Mouse (Mus musculus): ENCODE results near the gene Frs2. TPM values are rescaled to one million over a fixed set of nuclear protein-coding genes. Genes with fewer than 3 reads are reported as not detected.

Gene Frs2
- polyA plus RNA-seq, 1 experiment from 2014 or later: 11.9 TPM

DNA sequence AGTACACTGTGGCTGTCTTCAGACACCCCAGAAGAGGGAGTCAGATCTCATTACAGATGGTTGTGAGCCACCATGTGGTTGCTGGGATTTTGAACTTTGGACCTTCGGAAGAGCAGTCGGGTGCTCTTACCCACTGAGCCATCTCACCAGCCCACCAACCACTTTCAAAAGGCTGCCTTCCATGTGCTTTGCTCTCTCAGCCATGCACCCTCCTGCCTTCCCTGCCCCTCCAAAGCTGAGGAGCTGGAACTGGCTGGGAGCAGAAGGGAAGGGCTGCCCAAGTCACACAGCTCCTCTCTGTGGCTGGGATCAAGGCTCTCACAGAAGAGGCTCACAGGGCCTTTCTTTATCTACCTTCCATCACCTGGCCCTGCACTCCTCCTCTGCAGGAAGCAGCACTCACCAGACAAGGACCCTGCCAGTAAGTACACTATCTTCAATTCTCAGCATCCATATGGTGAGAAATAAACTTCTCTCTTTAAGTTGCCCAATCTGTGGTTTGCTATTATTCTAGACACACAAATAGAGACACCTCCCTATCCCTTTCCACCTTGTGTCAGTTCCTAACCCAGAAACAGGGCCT is 51.1 kb downstream of the Frs2 start:
- Histone ChIP-seq H3K4me1 (replicated peaks; ENCODE audit: control insufficient read depth, insufficient read depth) (peaks cover 2% of the 10 kb centered on the region; the same call in 1 of the 2 replicates), H3K9me3 (ENCODE audit: control insufficient read depth, low read length) (no peaks in the 10 kb centered on the region), H3K27ac (replicated peaks) (no peak overlapping the region), H3K4me2 (replicated peaks; ENCODE audit: low read depth) (no peak overlapping the region), H3K27me3 (ENCODE audit: control insufficient read depth, insufficient read depth, low read length) (no peaks in the 10 kb centered on the region), H3K4me3 (ENCODE audit: low read depth, low read length) (no peak overlapping the region), H3K36me3 (ENCODE audit: control insufficient read depth, insufficient read depth, low read length) (no peaks in the 10 kb centered on the region), H3K9ac (ENCODE audit: low read length) (no peak overlapping the region)
- TF ChIP-seq CTCF (IDR thresholded peaks at IDR 0.05; ENCODE audit: low read depth): no peak
- no peak for TF ChIP-seq EP300 (optimal IDR thresholded peaks at IDR 0.05)
- no peak for ATAC-seq (ENCODE audit: low FRiP score, low TSS enrichment)
- DNase-seq (ENCODE audit: low spot score): no peak
- WGBS: 85% methylated on average over 2 of the region's 2 CpGs

DNA sequence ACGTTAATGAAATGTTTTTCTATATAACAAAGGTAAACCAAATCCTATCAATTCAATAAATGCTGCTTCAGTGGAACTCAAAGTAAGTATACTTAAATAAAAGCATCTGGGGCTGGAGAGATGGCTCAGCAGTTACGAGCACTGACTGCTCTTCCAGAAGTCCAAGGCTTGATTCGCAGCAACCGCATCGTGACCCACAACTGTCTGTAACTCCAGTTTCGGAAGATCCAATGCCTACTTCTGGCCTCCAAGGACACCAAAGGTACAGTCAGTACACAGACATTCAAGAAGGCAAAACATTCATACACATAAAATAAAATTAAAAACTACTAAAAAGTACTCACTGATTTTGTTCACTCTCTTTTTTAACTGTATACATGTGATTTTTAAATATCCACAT is 52.2 kb downstream of the Frs2 start:
- H3K27me3 ChIP-seq (ENCODE audit: control insufficient read depth, insufficient read depth, low read length): no peaks in the 10 kb centered on the region
- DNase-seq (ENCODE audit: low spot score): no peak
- no peaks in the 10 kb centered on the region for H3K36me3 ChIP-seq (ENCODE audit: control insufficient read depth, insufficient read depth, low read length)

DNA sequence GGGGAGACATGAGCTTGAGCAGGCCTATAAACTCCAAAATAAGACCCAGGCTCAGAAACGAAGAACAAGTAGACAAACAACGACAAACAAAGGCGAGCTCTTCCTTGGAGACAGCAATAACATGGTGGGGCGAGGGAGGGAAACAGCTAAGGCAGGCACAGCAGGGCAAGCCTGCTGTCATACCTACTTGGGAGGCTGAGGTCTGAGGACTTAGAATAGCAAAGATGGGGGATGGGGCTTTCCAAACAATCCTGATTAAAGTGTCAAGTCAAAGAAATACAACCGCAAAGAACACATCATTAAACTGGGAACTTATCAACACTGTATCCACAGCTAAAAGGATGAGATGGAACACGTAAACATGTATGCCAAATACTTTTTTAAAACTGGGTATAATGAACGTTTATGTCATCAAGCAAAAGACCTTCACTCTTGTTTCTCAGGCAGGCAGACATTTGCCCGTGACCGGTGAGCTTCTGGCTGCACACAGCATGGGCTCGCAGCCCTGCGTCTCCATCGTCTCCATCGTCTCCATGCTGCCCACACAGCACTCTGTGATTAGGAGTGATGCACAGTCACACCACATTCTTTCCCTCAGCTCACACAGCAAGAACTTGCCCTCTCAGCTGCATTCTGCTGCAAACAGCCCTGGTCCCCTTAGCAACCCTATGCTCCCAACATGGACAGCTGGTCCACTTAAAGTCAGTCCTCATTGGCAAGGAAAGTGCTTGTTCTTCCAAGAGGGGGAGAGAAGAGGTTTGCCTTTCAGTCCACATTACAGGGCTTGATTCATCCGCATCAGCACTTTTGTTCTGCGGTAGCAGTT is 53.6 kb downstream of the Frs2 start:
- Histone ChIP-seq H3K4me1 (replicated peaks; ENCODE audit: control insufficient read depth, insufficient read depth) (peaks cover 2% of the 10 kb centered on the region; the same call in 1 of the 2 replicates), H3K4me2 (replicated peaks; ENCODE audit: low read depth) (no peak overlapping the region), H3K27ac (replicated peaks) (0 out of 2 replicates have a peak overlapping the region, but pooled peaks have one; percentile 25), H3K9me3 (ENCODE audit: control insufficient read depth, low read length) (no peaks in the 10 kb centered on the region), H3K9ac (ENCODE audit: low read length) (no peak overlapping the region), H3K4me3 (ENCODE audit: low read depth, low read length) (no peak overlapping the region), H3K36me3 (ENCODE audit: control insufficient read depth, insufficient read depth, low read length) (no peaks in the 10 kb centered on the region), H3K27me3 (ENCODE audit: control insufficient read depth, insufficient read depth, low read length) (no peaks in the 10 kb centered on the region)
- TF ChIP-seq CTCF (IDR thresholded peaks at IDR 0.05; ENCODE audit: low read depth) (no peak), EP300 (optimal IDR thresholded peaks at IDR 0.05) (no peak)
- DNase-seq (ENCODE audit: low spot score): peak; percentile 30
- ATAC-seq (ENCODE audit: low FRiP score, low TSS enrichment): peak; percentile 80
- 31% methylated on average over 15 of the region's 15 CpGs for WGBS

More for the DNA sequence above, 52.2 kb downstream of the Frs2 start:
- TF ChIP-seq CTCF (IDR thresholded peaks at IDR 0.05; ENCODE audit: low read depth): no peak
- ATAC-seq (ENCODE audit: low FRiP score, low TSS enrichment): no peak
- H3K4me1 ChIP-seq (replicated peaks; ENCODE audit: control insufficient read depth, insufficient read depth): peaks cover 2% of the 10 kb centered on the region; the same call in 1 of the 2 replicates
- WGBS: 87% methylated on average over 6 of the region's 6 CpGs
- no peak overlapping the region for H3K4me2 ChIP-seq (replicated peaks; ENCODE audit: low read depth)
- no peak overlapping the region for H3K4me3 ChIP-seq (ENCODE audit: low read depth, low read length)
- H3K9ac ChIP-seq (ENCODE audit: low read length): no peak overlapping the region
- H3K9me3 ChIP-seq (ENCODE audit: control insufficient read depth, low read length): no peaks in the 10 kb centered on the region
- H3K27ac ChIP-seq (replicated peaks): no peak overlapping the region

DNA sequence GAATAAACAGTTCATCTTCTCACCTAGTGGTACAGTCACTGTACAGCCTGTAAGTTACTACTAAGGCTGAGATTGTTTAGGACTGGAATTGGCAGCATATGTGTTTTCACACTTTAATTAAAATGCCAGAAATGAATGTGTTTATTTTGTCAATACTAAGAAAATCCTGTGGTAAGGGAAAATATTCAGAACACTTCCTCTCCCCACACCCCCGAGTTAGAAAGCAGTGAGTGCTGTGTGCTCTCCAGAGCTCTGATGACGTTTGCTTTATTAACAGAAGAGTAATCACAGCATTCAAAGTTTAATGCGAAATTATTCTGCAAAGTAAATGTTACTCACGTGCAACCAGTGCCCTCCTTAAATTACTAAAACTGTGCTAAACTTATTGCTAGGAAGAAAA is 58.7 kb downstream of the Frs2 start:
- H3K4me3 ChIP-seq (ENCODE audit: low read depth, low read length): no peak overlapping the region
- peaks cover 2% of the 10 kb centered on the region; the same call in 1 of the 2 replicates for H3K36me3 ChIP-seq (ENCODE audit: control insufficient read depth, insufficient read depth, low read length)
- WGBS: 42% methylated on average over 4 of the region's 4 CpGs
- H3K4me1 ChIP-seq (replicated peaks; ENCODE audit: control insufficient read depth, insufficient read depth): peaks cover 2% of the 10 kb centered on the region; the same call in 1 of the 2 replicates
- ATAC-seq (ENCODE audit: low FRiP score, low TSS enrichment): no peak
- H3K27ac ChIP-seq (replicated peaks): no peak overlapping the region
- no peak for DNase-seq (ENCODE audit: low spot score)
- no peaks in the 10 kb centered on the region for H3K9me3 ChIP-seq (ENCODE audit: control insufficient read depth, low read length)
- H3K27me3 ChIP-seq (ENCODE audit: control insufficient read depth, insufficient read depth, low read length): no peaks in the 10 kb centered on the region
- H3K4me2 ChIP-seq (replicated peaks; ENCODE audit: low read depth): no peak overlapping the region
- H3K9ac ChIP-seq (ENCODE audit: low read length): no peak overlapping the region
- no peak for TF ChIP-seq EP300 (optimal IDR thresholded peaks at IDR 0.05)

DNA sequence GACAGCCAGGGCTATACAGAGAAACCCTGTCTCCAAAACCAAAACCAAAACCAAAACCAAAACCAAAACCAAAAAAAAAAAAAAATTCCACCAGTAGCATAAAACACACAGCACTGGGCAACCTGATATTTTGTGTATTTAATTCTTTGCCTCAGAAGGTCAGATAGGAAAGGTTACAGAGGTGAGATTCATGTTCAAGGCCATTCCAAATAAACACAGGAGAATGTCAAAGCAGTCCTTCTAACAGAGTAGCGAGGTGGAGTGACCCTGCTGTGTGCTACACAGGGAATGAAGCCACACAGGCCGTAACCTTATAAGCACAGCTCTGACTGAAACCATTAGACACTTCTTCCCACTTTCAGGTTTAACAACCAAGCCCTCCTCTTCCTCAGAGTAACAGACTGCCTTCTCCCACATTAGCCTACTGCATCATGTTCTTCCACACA is 66.4 kb downstream of the Frs2 start:
- no peaks in the 10 kb centered on the region for H3K4me1 ChIP-seq (replicated peaks; ENCODE audit: control insufficient read depth, insufficient read depth)
- H3K4me2 ChIP-seq (replicated peaks; ENCODE audit: low read depth): no peak overlapping the region
- TF ChIP-seq CTCF (IDR thresholded peaks at IDR 0.05; ENCODE audit: low read depth) (no peak), EP300 (optimal IDR thresholded peaks at IDR 0.05) (no peak)
- WGBS: 86% methylated on average over 2 of the region's 2 CpGs
- H3K27me3 ChIP-seq (ENCODE audit: control insufficient read depth, insufficient read depth, low read length): no peaks in the 10 kb centered on the region
- peaks cover 25% of the 10 kb centered on the region; the same call in 1 of the 2 replicates for H3K36me3 ChIP-seq (ENCODE audit: control insufficient read depth, insufficient read depth, low read length)
- no peaks in the 10 kb centered on the region for H3K9me3 ChIP-seq (ENCODE audit: control insufficient read depth, low read length)
- DNase-seq (ENCODE audit: low spot score) (no peak), ATAC-seq (ENCODE audit: low FRiP score, low TSS enrichment) (no peak)
- no peak overlapping the region for H3K9ac ChIP-seq (ENCODE audit: low read length)
- no peak overlapping the region for H3K4me3 ChIP-seq (ENCODE audit: low read depth, low read length)
- no peak overlapping the region for H3K27ac ChIP-seq (replicated peaks)

DNA sequence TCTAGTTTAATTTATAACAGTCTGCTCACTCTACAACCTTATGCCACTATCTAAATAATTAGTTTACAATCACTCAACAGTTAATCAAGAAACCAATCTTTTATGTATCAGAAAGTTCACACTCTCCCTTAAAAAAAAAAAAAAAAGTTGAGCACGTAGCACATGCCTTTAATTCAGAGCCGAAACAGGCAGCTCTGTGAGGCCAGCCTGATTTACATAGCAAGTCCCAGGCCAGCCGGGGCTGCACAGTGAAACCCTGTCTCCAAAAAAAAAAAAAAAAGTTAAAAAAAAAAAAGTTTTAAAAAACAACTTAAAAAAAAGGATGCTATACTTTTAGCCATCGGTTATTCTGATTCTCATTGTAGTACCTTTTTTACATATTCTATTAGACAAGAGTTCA is 67.0 kb downstream of the Frs2 start:
- no peak for DNase-seq (ENCODE audit: low spot score)
- Histone ChIP-seq H3K36me3 (ENCODE audit: control insufficient read depth, insufficient read depth, low read length) (peaks cover 29% of the 10 kb centered on the region), H3K4me2 (replicated peaks; ENCODE audit: low read depth) (no peak overlapping the region), H3K4me1 (replicated peaks; ENCODE audit: control insufficient read depth, insufficient read depth) (no peaks in the 10 kb centered on the region), H3K9ac (ENCODE audit: low read length) (no peak overlapping the region), H3K9me3 (ENCODE audit: control insufficient read depth, low read length) (no peaks in the 10 kb centered on the region), H3K27ac (replicated peaks) (no peak overlapping the region), H3K27me3 (ENCODE audit: control insufficient read depth, insufficient read depth, low read length) (no peaks in the 10 kb centered on the region), H3K4me3 (ENCODE audit: low read depth, low read length) (no peak overlapping the region)
- TF ChIP-seq CTCF (IDR thresholded peaks at IDR 0.05; ENCODE audit: low read depth) (no peak), EP300 (optimal IDR thresholded peaks at IDR 0.05) (no peak)
- ATAC-seq (ENCODE audit: low FRiP score, low TSS enrichment): no peak
- WGBS: 80% methylated on average over 4 of the region's 4 CpGs
